Mouse (Mus musculus) cortical plate, adult 2 months (tissue): ENCODE data around the gene Prkar1b.

Experiments
- CTCF ChIP-seq: fragments of 200-500 bp; IDR thresholded peaks from 2 replicates; pipeline ENCODE4 v1.5.1; 2011; ENCODE audit warnings: mild to moderate bottlenecking, control low read depth, low read length; ENCODE audit not compliant: insufficient read depth; ENCODE audit errors: extremely low read depth
- POLR2A ChIP-seq: fragments of 200-500 bp; IDR thresholded peaks from 2 replicates; pipeline ENCODE4 v1.6.1; 2011; ENCODE audit warnings: mild to moderate bottlenecking, low read length, control low read depth; ENCODE audit not compliant: insufficient read depth; ENCODE audit errors: extremely low read depth

GRCm38 (mm10) chr5:139150603-139151031, 816 bp upstream of the Prkar1b start:
- TF ChIP-seq CTCF: no peak
- TF ChIP-seq POLR2A: no peak
